Mouse (Mus musculus): ENCODE data around the gene Alox12b.

Gene Alox12b

DNA sequence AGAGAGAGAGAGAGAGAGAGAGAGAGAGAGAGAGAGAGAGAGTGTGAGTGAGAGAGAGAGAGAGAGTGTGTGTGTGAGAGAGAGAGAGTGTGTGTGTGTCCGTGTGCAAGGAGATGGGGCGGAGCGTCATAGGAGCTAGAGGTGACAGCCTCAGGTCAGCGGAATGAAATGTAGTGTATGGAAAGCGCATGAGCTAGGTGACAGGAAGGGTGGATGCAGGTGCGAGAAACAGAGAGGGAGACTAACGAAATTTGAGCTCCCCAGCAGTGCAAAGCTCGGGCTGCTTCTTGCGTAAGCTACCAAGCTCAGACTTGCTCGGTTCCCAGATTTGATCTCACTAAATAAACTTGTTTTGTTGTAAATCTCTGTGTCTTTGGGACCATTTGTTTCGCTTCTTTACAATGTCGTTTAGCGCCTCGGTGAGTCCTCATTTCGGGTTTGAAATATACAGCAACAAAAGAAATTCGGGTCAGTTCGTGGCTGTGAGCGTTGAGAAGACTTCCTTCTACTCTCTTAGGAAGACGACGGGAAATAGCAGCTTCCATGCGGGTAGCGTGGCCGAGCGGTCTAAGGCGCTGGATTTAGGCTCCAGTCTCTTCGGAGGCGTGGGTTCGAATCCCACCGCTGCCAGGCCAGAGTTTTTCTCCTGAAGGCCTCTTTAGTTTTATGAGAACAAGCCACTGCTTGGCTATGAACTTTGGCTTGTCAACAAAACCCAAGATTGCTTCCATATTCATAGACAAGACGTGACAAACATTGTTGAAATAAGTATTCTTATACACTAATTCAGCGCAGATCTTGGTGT lies 32.9 kb upstream of the Alox12b start:
- peak; percentile 90 to 92 for DNase-seq

DNA sequence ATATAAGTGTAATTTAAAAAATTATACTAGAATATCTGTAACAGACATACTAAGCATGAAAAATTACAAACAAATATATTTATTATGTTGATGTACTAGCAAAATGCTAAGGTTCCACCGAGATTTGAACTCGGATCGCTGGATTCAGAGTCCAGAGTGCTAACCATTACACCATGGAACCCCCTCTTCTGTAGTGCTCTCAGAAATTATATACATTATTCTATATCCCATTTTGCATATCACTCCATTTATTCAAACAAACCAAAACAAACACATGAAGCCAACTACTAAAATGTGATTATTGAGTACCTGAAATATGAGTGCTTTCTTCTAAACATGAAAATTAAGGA lies 32.3 kb upstream of the Alox12b start:
- DNase-seq, result peak; percentile 69 to 72

DNA sequence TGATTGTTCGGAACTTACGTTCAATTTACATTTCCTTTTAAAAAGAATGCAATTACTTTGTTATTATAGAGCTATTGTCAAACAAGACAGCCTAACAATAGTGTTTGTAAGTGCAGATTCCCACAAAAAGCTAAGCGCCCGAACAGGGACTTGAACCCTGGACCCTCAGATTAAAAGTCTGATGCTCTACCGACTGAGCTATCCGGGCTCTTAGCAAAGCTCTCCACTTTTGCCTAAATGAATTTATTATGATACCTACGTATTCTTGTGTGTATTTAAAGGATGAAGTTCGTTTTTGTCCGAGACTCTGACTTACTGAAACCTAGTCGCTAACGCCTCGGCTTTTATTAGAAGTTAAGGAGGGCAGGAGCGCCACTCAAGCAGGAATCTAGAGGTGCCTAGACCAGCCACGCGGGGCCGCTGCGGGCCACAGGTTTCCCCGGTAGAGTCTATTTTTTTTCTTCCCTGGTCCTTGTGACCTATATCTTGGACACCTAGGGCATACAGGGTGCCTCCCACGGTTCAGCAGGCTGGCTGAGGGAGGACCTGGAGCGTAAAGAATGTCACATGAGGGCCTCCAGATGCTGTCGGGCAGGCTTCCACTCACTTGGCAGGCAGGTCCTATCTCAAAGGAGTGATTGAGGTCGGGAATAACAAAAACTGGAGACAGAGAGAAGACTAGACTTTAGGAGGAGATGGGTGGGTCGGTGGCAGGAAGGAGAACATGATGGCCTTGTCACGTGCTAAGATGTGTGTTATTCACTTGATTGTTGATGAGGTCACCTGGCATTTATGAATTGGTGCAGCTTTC lies 31.5 kb upstream of the Alox12b start:
- peak; percentile 85 to 87 for DNase-seq

DNA sequence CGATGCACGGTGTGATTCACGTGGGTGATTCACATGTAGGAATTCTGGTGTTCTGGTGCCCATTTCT lies 31.1 kb upstream of the Alox12b start, which contains the start of gene Aloxe3:
Aloxe3 (plus strand) TSS at position 45 of the 67 bp plus-strand sequence.
- DNase-seq, result no peak

DNA sequence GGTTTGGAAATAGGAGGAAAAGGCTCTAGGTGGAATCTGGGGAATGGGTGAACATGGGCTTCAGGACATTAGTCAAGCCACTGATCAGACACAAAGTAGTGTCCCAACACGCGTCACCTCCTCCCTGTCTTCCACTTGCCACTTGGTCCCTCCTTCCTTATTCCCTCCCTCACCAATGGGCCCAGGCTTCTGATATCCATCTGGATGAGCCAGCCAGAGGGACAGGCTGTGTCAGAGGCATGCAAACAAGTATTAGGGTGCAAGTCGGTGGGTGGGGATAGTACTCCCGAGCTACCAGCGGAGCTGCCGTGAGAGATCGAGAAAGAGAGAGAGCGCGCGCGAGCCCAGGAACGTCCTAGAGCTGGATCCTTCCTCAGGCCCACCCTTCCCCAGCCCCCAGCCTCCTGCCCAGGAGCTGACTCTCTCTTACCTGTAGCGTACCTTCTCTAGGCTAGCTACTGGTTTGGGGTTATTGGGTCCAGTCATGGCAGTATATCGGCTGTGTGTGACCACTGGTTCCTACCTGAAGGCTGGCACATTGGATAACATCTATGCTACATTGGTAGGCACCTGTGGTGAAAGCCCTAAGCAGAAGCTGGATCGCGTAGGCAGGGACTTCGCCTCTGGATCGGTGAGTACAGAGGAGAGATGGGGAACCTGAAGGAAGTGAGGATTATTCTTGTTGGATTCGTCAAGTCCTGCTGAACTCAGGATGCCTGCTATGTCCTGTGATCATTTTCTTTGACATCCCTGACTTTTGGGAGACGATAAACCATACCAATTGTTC lies 30.7 kb upstream of the Alox12b start:
- no peak for DNase-seq

DNA sequence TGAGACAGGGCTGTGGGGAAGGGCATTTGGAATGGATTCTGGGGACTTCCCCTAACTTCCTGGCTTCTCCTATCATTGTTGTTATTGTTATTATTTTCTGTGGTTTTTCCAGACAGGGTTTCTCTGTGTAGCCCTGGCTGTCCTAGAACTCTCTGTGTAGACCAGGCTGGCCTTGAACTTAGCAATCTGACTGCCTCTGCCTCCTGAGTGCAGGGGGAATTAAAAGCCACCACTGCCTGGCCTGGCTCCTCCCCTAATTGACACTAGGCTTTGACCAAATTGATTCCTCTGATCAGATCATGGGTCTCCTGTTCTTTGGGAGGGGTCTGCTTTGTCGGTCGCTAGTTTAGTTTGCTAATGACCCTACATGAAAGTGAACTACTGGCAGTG lies 30.1 kb upstream of the Alox12b start:
- DNase-seq, result no peak

DNA sequence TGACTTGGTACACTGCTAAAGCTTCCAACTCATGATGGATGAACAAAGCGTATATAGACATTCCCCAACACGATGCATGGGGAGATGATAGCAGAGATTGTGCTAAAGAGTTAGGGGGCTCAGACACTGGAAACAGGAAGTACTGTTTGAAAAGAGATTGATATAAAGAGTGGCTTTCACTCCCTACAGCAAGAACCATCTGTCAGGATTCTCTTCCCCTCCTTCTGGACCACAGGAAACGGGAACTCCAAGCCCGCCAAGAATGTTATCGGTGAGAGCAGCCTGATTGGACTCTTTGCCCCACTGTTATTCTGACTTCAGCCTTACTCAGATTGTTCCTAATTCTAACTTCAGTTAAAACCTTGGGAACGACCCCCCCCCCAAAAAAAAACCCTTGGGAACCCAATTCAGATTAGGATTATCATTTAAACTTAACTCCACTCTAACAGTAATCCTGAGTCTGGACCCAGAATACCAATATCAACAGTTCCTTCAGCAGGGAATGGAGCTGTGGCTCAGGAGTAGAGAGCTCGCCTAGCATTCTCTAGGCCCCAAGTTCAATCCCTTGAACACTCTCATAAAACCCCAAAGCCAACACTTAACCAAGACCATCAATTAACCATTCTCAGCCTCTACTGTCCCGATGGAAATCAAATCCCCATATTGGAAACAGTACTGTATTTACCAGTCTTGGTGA lies 28.2 kb upstream of the Alox12b start:
- no peak for DNase-seq

DNA sequence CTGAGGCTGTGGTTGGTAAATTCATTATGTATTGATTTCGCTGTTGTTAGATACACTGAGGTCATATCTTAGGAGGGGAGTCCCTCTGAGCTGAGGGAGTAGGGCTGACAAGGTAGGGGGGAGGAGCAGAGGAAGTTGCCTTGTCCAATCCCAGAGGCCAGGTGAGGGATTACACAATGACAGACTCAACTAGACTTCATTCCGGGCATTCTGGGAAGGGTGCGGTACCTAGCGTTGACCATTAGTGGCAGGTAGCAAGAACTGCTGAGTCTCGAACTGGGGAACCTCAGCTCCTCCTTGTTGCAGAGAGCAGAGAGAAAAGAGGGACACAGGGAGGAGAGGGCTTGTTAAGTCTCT lies 23.2 kb upstream of the Alox12b start:
- no peak for DNase-seq

DNA sequence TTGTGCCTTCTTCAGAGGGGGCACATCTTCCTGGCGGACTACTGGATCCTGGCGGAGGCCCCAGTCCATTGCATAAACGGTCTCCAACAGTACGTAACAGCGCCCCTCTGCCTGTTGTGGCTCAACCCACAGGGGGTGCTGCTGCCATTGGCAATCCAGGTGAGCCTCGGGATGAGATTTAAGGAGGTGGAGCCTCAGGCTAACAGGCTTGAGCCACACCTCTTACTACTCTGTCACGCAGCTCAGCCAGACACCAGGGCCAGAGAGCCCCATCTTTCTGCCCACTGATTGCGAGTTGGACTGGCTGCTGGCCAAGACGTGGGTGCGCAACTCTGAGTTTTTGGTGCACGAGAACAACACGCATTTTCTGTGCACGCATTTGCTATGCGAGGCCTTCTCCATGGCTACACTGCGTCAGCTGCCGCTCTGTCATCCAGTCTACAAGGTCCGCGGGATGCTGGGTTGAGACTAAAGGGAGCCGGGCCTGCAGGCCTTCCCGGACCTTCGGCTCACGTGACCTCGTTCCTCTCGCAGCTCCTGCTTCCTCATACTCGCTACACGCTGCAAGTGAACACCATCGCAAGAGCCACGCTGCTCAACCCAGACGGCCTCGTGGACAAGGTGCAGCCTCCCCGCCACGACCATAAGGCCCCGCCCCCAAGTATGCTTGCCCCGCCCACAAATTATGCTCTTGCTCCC lies 22.7 kb upstream of the Alox12b start:
- DNase-seq, result peak; percentile 33 to 64

DNA sequence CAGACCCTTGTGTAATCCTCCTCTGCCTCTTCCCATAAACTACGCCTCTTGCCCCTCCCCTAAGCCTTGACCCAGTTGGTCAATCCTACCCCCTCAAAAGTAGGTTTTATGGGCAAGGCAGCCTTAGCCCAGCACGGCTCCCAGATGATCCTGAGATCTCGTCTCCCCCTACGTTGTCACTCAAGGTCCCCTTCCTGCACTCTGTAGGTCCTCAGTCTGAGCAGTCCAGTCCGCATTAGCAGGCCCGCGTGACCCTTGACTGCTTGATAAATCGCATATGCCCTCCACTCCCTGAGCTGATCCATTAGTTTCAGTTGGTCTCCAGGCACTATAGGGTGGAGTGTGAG lies 22.2 kb upstream of the Alox12b start:
- no peak for DNase-seq

DNA sequence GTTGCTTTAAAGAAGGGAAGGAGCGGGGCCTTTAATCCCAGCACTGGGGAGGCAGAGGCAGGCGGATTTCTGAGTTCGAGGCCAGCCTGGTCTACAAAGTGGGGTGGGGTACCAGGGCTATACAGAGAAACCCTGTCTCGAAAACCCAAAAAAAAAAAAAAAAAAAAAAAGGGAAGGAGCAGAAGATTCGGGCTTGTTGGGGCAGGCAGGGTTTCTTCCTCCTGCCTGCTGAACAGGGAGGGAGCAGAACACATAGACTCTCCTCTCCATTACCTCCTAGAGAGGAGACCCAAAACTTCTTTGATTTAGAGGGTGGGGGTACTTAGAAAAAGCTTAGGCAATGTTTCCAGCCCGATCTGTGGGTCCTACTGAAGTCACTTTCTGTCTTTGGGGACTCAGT lies 21.4 kb upstream of the Alox12b start:
- no peak for DNase-seq

DNA sequence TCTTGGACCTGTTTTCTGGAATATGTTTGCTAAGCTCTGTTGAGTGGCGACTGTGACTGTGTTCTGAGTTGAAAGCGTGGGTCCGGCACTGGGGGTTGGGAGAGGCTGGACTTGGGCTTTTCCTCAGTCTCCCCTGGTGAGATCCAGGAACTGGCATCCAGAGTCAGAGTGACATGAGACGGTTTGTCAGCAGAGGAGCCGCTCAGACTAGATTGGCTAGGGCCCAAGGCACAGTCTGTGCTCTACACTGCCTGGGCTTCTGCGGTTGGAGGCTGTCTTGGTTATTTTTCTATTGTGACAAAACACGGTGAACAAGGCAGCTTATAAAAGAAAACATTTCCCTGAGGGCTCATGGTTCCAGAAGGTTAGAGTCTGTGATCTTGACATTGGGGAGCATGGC lies 9.2 kb upstream of the Alox12b start:
- DNase-seq, result no peak

DNA sequence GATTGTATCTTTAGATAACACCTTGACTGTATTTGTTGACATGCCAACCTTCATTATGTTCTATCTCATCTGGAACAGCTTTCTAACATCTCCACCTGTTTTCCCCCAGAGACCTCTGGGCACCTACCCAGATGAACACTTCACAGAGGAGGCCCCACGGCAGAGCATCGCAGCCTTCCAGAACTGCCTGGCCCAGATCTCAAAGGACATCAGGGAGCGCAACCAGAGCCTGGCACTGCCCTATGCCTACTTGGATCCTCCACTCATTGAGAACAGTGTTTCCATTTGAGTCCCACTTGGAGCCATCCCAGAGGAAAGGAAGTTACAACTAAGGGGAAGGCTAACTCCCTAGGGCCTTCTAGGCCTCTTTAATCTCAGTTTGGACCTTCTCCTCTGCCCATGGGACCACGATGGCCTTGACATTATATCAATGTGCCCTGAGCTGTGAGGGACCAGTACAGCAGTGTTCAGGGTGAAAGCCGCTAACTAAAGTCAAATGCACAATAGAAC lies 8.3 kb upstream of the Alox12b start:
- DNase-seq, result no peak

DNA sequence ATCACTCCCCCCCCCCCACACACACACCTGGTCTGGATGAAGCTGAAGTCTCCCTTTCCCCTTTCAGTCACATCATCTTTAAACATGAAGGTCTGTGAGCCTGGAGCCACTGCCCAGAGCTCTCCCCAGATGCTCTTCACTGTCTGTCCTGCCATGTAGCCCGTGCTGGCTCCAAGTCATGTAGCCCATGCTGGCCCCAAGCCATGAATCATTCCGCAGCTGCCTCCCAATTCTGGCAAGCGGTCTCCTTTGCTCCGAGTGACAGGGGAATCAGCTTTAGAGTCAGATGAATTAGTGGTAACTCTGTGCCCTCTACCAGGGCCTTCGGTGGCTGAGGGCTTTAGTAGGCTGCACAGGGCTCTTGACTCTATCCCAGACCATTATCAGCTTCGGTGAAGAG lies 7.1 kb upstream of the Alox12b start:
- no peak for DNase-seq

DNA sequence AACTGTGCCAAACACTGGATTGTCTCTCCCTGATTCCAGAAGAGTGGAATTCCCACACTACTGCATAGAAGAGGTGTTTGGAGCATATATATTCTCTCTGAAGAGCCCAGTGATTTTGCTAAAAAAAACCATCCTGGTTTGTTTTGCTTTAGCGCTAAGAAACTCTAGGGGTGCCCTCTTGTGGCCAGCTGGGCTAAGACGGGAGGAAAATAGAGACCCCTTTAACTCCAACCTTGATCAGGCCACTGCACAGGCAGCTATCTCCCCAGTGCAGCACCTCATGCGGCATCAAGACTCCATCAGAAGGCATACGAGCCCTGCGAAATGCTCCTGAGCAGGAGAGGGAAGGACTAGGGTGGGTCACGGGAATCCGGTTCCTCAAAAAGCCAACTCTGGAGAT lies 6.3 kb upstream of the Alox12b start:
- DNase-seq, result peak; percentile 62 to 89

DNA sequence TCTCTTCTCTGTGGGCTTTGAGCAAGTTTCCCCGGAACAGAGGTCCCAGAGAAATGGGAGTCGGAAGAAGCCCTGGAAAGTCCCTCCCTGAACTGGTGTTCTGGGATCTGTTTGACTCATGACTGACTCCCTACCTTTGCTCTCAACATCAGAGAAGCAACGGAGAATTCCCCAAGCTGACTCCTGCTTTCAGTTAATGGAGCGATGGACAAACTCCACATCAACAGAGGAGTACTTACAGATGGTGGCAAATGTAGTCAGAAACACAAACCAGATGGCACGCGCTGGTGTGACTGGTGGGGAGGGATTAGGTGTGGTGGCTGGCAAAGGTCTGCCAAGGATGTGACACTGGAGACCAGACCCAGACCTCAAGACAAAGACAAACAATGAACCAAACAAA lies 5.8 kb upstream of the Alox12b start:
- no peak for DNase-seq

DNA sequence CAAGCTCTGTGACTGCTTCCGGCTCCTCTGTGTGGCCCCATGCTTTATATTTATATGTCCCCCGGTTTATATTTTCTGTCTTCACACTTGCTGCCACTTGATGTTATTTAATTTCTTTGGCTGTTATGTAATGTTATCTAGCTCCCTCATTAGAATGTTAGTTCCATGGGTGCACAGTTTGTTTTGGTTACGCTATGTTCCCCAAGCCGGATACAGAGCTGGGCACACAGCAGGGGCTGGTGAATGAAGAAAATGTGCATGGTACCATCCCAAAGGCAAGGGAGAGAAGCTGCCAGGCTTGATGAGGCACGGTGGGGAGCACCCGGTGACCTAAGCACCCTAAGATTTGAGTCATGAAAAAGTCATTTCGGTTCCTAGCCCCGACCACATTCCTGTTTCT lies 3.0 kb upstream of the Alox12b start:
- DNase-seq, result no peak

DNA sequence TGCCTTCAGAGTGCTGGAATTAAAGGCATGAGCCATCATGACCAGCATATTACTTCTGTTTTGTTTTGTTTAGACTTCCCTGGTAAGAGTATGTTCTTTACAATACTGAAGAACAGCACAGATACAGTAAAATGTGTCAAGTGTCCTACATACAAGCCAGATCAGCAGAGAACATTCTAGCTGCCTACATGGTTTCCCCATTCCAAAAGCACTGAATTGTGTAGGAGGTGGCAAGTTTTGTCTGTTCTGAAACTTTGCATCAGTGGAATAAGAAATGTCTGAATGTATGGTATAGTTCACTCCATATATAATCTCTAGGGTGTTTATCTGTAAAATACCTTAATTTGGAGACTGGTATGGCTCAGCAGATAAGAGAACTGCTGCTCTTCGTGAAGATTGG lies 1.4 kb upstream of the Alox12b start:
- no peak for DNase-seq

DNA sequence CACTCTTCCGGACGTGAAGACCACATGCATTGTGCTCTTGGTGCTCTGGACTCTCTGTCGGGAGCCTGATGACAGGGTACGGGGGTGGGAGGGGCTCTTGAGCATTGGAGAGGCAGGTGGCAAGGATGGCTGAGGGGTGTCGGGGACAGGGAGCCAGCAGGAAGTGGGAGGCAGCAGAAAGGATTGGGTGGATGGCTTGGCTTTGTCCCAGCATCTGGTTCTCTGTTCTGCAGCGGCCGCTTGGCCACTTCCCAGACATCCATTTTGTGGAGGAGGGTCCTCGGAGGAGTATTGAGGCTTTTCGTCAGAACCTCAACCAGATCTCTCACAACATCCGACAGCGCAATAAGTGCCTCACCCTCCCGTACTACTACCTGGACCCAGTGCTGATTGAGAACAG lies 12.5 kb downstream of the Alox12b start:
- DNase-seq, result no peak

DNA sequence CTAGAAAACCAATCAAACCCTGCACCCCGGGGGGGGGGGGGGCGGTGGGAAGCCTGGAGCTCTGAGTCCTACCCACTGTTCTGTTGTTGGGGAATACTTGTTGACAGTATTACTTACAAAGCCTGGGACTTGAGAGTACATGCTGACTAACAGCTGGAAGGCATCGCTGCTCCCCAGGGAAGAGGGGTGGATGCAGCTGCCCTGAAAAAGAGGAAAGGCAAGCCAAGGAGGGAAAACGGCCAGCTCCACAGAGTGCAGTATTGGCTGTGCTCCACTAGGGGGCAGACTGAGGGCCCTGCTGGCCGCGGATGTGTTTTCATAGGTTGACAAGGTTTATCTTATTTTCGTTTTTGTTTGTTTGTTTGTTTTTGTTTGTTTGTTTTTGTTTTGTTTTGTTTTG lies 14.8 kb downstream of the Alox12b start:
- peak; percentile 62 to 75 for DNase-seq

DNA sequence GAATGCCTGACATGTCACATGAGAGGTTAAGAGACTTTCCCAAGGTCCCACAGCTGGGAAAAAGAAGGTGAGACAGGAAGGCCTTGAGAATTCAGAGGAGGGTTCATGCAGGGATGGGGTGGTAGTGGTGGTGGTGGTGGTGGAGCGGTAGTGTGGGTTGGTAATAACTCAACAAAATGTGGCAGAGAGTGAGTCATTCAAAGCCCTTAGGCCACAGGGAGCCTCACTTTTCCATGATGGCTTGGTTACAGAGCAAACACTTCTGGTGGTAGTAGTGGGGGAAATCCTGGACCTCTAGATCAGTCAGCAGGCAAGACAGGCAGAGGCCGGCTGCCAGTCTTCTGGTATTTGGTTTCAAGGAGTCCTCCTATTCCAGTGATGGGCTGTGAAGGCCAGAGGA lies 15.8 kb downstream of the Alox12b start:
- no peak for DNase-seq

DNA sequence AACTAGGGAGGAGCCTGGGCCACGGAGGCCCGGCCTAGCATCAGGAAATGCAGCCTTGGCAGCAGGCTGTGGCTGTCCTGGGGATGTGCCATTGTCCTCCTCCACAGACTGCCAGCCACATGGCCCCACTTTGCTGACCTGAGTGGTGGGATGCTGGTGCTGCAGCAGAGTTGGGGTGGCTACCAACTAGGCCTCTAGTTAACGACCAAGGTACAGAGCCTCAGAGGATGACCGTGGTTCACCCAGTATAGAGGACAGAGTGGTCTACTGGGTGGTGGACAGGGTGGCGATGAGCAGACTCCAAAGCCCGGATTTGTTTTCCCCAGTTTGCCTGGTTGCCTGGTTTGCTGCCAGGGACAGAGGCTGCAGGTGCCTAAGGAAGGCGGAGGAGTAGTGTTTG lies 17.9 kb downstream of the Alox12b start:
- peak in 1 of 2 experiments; percentile 15 for DNase-seq

DNA sequence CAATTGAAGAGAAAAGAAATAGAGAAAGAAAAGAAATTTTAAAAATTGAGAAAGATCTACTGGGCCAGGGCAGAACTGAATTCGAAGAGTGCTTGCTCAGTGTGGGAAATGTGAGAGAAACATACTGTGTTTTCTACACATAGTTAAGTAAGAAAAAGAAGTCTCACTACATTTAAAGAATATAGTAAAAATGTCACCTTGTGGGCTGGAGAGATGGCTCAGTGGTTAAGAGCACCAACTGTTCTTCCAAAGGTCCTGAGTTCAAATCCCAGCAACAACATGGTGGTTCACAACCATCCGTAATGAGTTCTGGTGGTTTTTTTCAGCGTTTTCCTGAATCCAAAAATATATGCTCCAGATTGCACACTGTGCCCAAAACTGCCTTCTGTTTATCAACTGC lies 21.7 kb downstream of the Alox12b start:
- no peak for DNase-seq

All from kidney, postnatal 36 days (tissue).